7 mouse cellular contexts compared by ENCODE assay signal in genomic region chr12:32821504-32822011, GRCm38 (mm10). TPM values are rescaled to one million over a fixed set of nuclear protein-coding genes. Genes with fewer than 3 reads are reported as not detected.
DNase-seq lines count a peak whose midpoint lies in the region; ATAC-seq and TF ChIP-seq lines count a peak whose summit lies in the region.

No protein-coding gene starts in this region.

- TF ChIP-seq EP300 in stomach, postnatal 0 days (optimal IDR thresholded peaks at IDR 0.05) = no peak

- 38% methylated on average over 2 of the region's 2 CpGs for WGBS in forebrain, embryonic 10.5 days
- 47% methylated on average over 2 of the region's 2 CpGs for WGBS in limb, embryonic 14.5 days
- WGBS in stomach, postnatal 0 days = 38% methylated on average over 2 of the region's 2 CpGs

- peaks cover 37% of the 10 kb centered on the region for H3K36me3 ChIP-seq in megakaryocyte, embryonic 14.5 days (replicated peaks; ENCODE audit: low read length)
- H3K36me3 ChIP-seq in forebrain, embryonic 10.5 days (replicated peaks) = peaks cover 37% of the 10 kb centered on the region
- H3K36me3 ChIP-seq in limb, embryonic 14.5 days (ENCODE audit: control insufficient read depth, insufficient read depth, low read length) = no peaks in the 10 kb centered on the region
- no peaks in the 10 kb centered on the region for H3K36me3 ChIP-seq in stomach, postnatal 0 days (ENCODE audit: control insufficient read depth, insufficient read depth, low read length)

- ATAC-seq in megakaryocyte, adult 5-6 weeks (ENCODE audit: poor library complexity, severe bottlenecking) = no peak
- no peak for ATAC-seq in limb, embryonic 14.5 days (ENCODE audit: low FRiP score, low read depth)
- no peak for ATAC-seq in stomach, postnatal 0 days (ENCODE audit: low FRiP score, low TSS enrichment)

- H3K27ac ChIP-seq in forebrain, embryonic 10.5 days = peak overlapping the region; percentile 96; the same call in 1 of the 2 replicates
- no peak overlapping the region for H3K27ac ChIP-seq in limb, embryonic 14.5 days (replicated peaks; ENCODE audit: low read depth, low read length)
- H3K27ac ChIP-seq in stomach, postnatal 0 days (replicated peaks) = peak overlapping the region; percentile 96; the same call in 1 of the 2 replicates

- no peak for TF ChIP-seq POLR2A in limb, embryonic 14.5 days (IDR thresholded peaks at IDR 0.05; ENCODE audit: borderline replicate concordance, extremely low read depth, insufficient read depth, insufficient read length)

- no peaks in the 10 kb centered on the region for H3K9me3 ChIP-seq in megakaryocyte, embryonic 14.5 days
- H3K9me3 ChIP-seq in forebrain, embryonic 10.5 days = no peaks in the 10 kb centered on the region
- H3K9me3 ChIP-seq in limb, embryonic 14.5 days (ENCODE audit: control insufficient read depth, low read length) = no peaks in the 10 kb centered on the region
- H3K9me3 ChIP-seq in stomach, postnatal 0 days (ENCODE audit: control insufficient read depth, low read length) = no peaks in the 10 kb centered on the region

- H3K27me3 ChIP-seq in megakaryocyte, embryonic 14.5 days (replicated peaks) = no peaks in the 10 kb centered on the region
- H3K27me3 ChIP-seq in forebrain, embryonic 10.5 days (ENCODE audit: poor library complexity, severe bottlenecking) = no peaks in the 10 kb centered on the region
- H3K27me3 ChIP-seq in limb, embryonic 14.5 days (ENCODE audit: control insufficient read depth, insufficient read depth, low read length) = no peaks in the 10 kb centered on the region
- H3K27me3 ChIP-seq in stomach, postnatal 0 days (ENCODE audit: control insufficient read depth, insufficient read depth, low read length) = no peaks in the 10 kb centered on the region

- DNase-seq in forebrain, embryonic 10.5 days (ENCODE audit: extremely low spot score, low spot score) = no peak
- DNase-seq in limb, embryonic 14.5 days (ENCODE audit: low spot score) = no peak
- DNase-seq in stomach, postnatal 0 days (ENCODE audit: low spot score) = no peak
- DNase-seq in left cerebral cortex, adult 9 months (ENCODE audit: low spot score in 2 of 2) = no peak
- no peak for DNase-seq in ovary, adult 18-20 months (ENCODE audit: low spot score)

- no peak for TF ChIP-seq CTCF in stomach, postnatal 0 days (IDR thresholded peaks at IDR 0.05; ENCODE audit: low read depth)

- H3K9ac ChIP-seq in limb, embryonic 14.5 days (ENCODE audit: low read depth, low read length, severe bottlenecking) = no peak overlapping the region
- H3K9ac ChIP-seq in stomach, postnatal 0 days (ENCODE audit: low read length) = peak overlapping the region; percentile 83; the same call in 1 of the 2 replicates

- peaks cover 49% of the 10 kb centered on the region for H3K4me1 ChIP-seq in megakaryocyte, embryonic 14.5 days
- H3K4me1 ChIP-seq in forebrain, embryonic 10.5 days = peaks cover 38% of the 10 kb centered on the region
- H3K4me1 ChIP-seq in limb, embryonic 14.5 days (ENCODE audit: control insufficient read depth, insufficient read depth, low read length) = no peaks in the 10 kb centered on the region
- no peaks in the 10 kb centered on the region for H3K4me1 ChIP-seq in stomach, postnatal 0 days (replicated peaks; ENCODE audit: control insufficient read depth, insufficient read depth)

- H3K4me3 ChIP-seq in megakaryocyte, embryonic 14.5 days (replicated peaks) = peak overlapping the region; percentile 99
- peak overlapping the region; percentile 73 for H3K4me3 ChIP-seq in forebrain, embryonic 10.5 days
- peak overlapping the region; percentile 83 for H3K4me3 ChIP-seq in limb, embryonic 14.5 days (replicated peaks; ENCODE audit: low read length)
- H3K4me3 ChIP-seq in stomach, postnatal 0 days (ENCODE audit: low read depth, low read length) = peak overlapping the region; percentile 87

- H3K4me2 ChIP-seq in limb, embryonic 14.5 days (replicated peaks; ENCODE audit: low read depth, low read length, severe bottlenecking) = peak overlapping the region; percentile 62
- H3K4me2 ChIP-seq in stomach, postnatal 0 days (replicated peaks; ENCODE audit: low read depth) = peak overlapping the region; percentile 62

RNA-seq across cellular contexts. Expression of gene Nampt, which starts 2.2 kb away (rescaled TPM):
- 10.6 and 15.6 TPM in 2 replicates for polyA plus RNA-seq in megakaryocyte, embryonic 14.5 days (2012; ENCODE audit: insufficient read depth, low replicate concordance)
- total RNA-seq in megakaryocyte, adult 5-6 weeks (2015) = 45.6 and 60.0 TPM in 2 replicates
- total RNA-seq in megakaryocyte, adult 5-6 weeks (2017) = 46.5 and 57.5 TPM in 2 replicates
- 38.7 and 41.6 TPM in 2 replicates for polyA plus RNA-seq in forebrain, embryonic 10.5 days (2016; fragmentation: Nextera tagmentation; extraction: Ambion mirVana)
- 12.5 and 15.8 TPM in 2 replicates for polyA plus RNA-seq in limb, embryonic 14.5 days (2012; rRNA removed)
- 18.4 and 19.4 TPM in 2 replicates for polyA plus RNA-seq in limb, embryonic 14.5 days (2014; fragmentation: Nextera tagmentation; extraction: Ambion mirVana)
- 13.6 and 14.2 TPM in 2 replicates for polyA plus RNA-seq in stomach, postnatal 0 days (2015; fragmentation: Nextera tagmentation; extraction: Ambion mirVana)
